ENCODE assay signal across 18 mouse cellular contexts in genomic region chr11:18753246-18753645, GRCm38 (mm10).
DNase-seq lines count a peak whose midpoint lies in the region; ATAC-seq lines count a peak whose summit lies in the region.
"Had no signal": no experiment of that assay in that cellular context is flagged by ENCODE, and none has a peak within 500 bp of the region (broad histone marks: within the 10 kb centered on the region; RNA-seq: fewer than 3 reads in every experiment).

No protein-coding gene starts in this region.

- H3K27me3 ChIP-seq in neural tube, embryonic 12.5 days (replicated peaks) = no peaks in the 10 kb centered on the region
- H3K27me3 ChIP-seq in neural tube, embryonic 15.5 days (replicated peaks) = no peaks in the 10 kb centered on the region
- no peaks in the 10 kb centered on the region for H3K27me3 ChIP-seq in heart, embryonic 12.5 days (replicated peaks)
- H3K27me3 ChIP-seq: liver, embryonic 12.5 days had no signal

- H3K36me3 ChIP-seq in neural tube, embryonic 12.5 days = no peaks in the 10 kb centered on the region
- no peaks in the 10 kb centered on the region for H3K36me3 ChIP-seq in neural tube, embryonic 15.5 days
- no peaks in the 10 kb centered on the region for H3K36me3 ChIP-seq in heart, embryonic 12.5 days
- H3K36me3 ChIP-seq: embryonic facial prominence, embryonic 15.5 days; limb, embryonic 12.5 days; liver, embryonic 12.5 days had no signal

- no peak overlapping the region for H3K4me3 ChIP-seq in neural tube, embryonic 12.5 days
- H3K4me3 ChIP-seq in neural tube, embryonic 15.5 days (replicated peaks) = no peak overlapping the region
- H3K4me3 ChIP-seq in heart, embryonic 12.5 days = no peak overlapping the region
- H3K4me3 ChIP-seq: embryonic facial prominence, embryonic 15.5 days; limb, embryonic 12.5 days had no signal

- H3K27ac ChIP-seq in neural tube, embryonic 12.5 days = no peak overlapping the region
- H3K27ac ChIP-seq in neural tube, embryonic 15.5 days (replicated peaks) = peak overlapping the region; percentile 63; the same call in 1 of the 2 replicates
- H3K27ac ChIP-seq in heart, embryonic 12.5 days (ENCODE audit: poor library complexity, severe bottlenecking) = no peak overlapping the region
- H3K27ac ChIP-seq: embryonic facial prominence, embryonic 15.5 days; limb, embryonic 12.5 days had no signal

- H3K4me2 ChIP-seq in neural tube, embryonic 12.5 days (replicated peaks) = peak overlapping the region; percentile 59; the same call in 1 of the 2 replicates
- peak overlapping the region; percentile 46; the same call in 1 of the 2 replicates for H3K4me2 ChIP-seq in neural tube, embryonic 15.5 days
- H3K4me2 ChIP-seq in heart, embryonic 12.5 days = no peak overlapping the region
- H3K4me2 ChIP-seq: embryonic facial prominence, embryonic 15.5 days; limb, embryonic 12.5 days had no signal

- H3K9me3 ChIP-seq in neural tube, embryonic 12.5 days = no peaks in the 10 kb centered on the region
- no peaks in the 10 kb centered on the region for H3K9me3 ChIP-seq in neural tube, embryonic 15.5 days (replicated peaks)
- H3K9me3 ChIP-seq in heart, embryonic 12.5 days (replicated peaks) = no peaks in the 10 kb centered on the region
- H3K9me3 ChIP-seq: embryonic facial prominence, embryonic 15.5 days; limb, embryonic 12.5 days; liver, embryonic 12.5 days had no signal

- peak; percentile 22 to 55 for DNase-seq in cerebellum, postnatal 14 days
- DNase-seq in neural tube, embryonic 10.5 days (ENCODE audit: extremely low spot score, low spot score) = no peak
- no peak for DNase-seq in ovary, postnatal 36 days (ENCODE audit: low spot score)
- DNase-seq: B cell, adult 2 months; forebrain, postnatal 0 days; kidney, postnatal 10 days; lung, adult 2 months; lung, postnatal 36 days; thymus, adult 2 months had no signal

- 57% methylated on average over 1 of the region's 1 CpGs for WGBS in neural tube, embryonic 12.5 days
- 59% methylated on average over 1 of the region's 1 CpGs for WGBS in neural tube, embryonic 15.5 days
- WGBS in heart, embryonic 12.5 days = 61% methylated on average over 1 of the region's 1 CpGs

- no peak for ATAC-seq in cerebellum, adult (ENCODE audit: insufficient number of reproducible peaks, low FRiP score, low TSS enrichment)
- ATAC-seq in neural tube, embryonic 12.5 days (ENCODE audit: low FRiP score, low read depth) = no peak
- ATAC-seq in neural tube, embryonic 15.5 days (ENCODE audit: low FRiP score) = no peak
- ATAC-seq in heart, embryonic 12.5 days (ENCODE audit: insufficient number of reproducible peaks, low FRiP score) = no peak
- ATAC-seq: forebrain, postnatal 0 days; inflammation-experienced regulatory T-cells, adult 6 months; midbrain, embryonic 16.5 days had no signal

- peaks cover 55% of the 10 kb centered on the region for H3K4me1 ChIP-seq in neural tube, embryonic 12.5 days
- H3K4me1 ChIP-seq in neural tube, embryonic 15.5 days = peaks cover 49% of the 10 kb centered on the region
- H3K4me1 ChIP-seq in heart, embryonic 12.5 days (replicated peaks) = peaks cover 18% of the 10 kb centered on the region

- H3K9ac ChIP-seq in neural tube, embryonic 12.5 days = no peak overlapping the region
- no peak overlapping the region for H3K9ac ChIP-seq in neural tube, embryonic 15.5 days (replicated peaks)
- H3K9ac ChIP-seq in heart, embryonic 12.5 days = no peak overlapping the region
- H3K9ac ChIP-seq: embryonic facial prominence, embryonic 15.5 days; forebrain, postnatal 0 days; limb, embryonic 12.5 days had no signal

Comparison
In these comparisons a context has a peak if more than half of its experiments do, and no peak if none do; other contexts are left out.
1. DNase-seq: peak in cerebellum, postnatal 14 days (2 of 2); none in neural tube, embryonic 10.5 days (single experiment) and ovary, postnatal 36 days (single experiment).